In genomic region chr3:133310809-133311179, GRCm38 (mm10) we compare ENCODE assay signal across 8 mouse cellular contexts. TPM values are rescaled to one million over a fixed set of nuclear protein-coding genes. Genes with fewer than 3 reads are reported as not detected.
A peak's percentile ranks its signal among the peaks of the same experiment; 100 is the strongest.
DNase-seq lines count a peak whose midpoint lies in the region; ATAC-seq and TF ChIP-seq lines count a peak whose summit lies in the region.

No protein-coding gene starts in this region.

- peak overlapping the region; percentile 92 for H3K4me3 ChIP-seq in lung, adult 2 months (replicated peaks; ENCODE audit: extremely low read depth, low read depth, low read length)
- H3K4me3 ChIP-seq in embryonic facial prominence, embryonic 10.5 days = peak overlapping the region; percentile 66
- peak overlapping the region; percentile 92 for H3K4me3 ChIP-seq in hindbrain, embryonic 15.5 days
- peak overlapping the region; percentile 78 for H3K4me3 ChIP-seq in midbrain, embryonic 14.5 days (replicated peaks; ENCODE audit: low read depth, low read length)

- peaks cover 13% of the 10 kb centered on the region for H3K36me3 ChIP-seq in embryonic facial prominence, embryonic 10.5 days (replicated peaks)
- no peaks in the 10 kb centered on the region for H3K36me3 ChIP-seq in hindbrain, embryonic 15.5 days
- no peaks in the 10 kb centered on the region for H3K36me3 ChIP-seq in midbrain, embryonic 14.5 days (ENCODE audit: control insufficient read depth, insufficient read depth, low read length)

- peak overlapping the region; percentile 94 for H3K9ac ChIP-seq in hindbrain, embryonic 15.5 days
- H3K9ac ChIP-seq in midbrain, embryonic 14.5 days (replicated peaks; ENCODE audit: low read length) = peak overlapping the region; percentile 93

- H3K4me1 ChIP-seq in lung, adult 2 months (ENCODE audit: control insufficient read depth, insufficient read depth, low read length) = no peaks in the 10 kb centered on the region
- peaks cover 10% of the 10 kb centered on the region for H3K4me1 ChIP-seq in embryonic facial prominence, embryonic 10.5 days
- peaks cover 14% of the 10 kb centered on the region for H3K4me1 ChIP-seq in hindbrain, embryonic 15.5 days (replicated peaks)
- peaks cover 10% of the 10 kb centered on the region; the same call in 1 of the 2 replicates for H3K4me1 ChIP-seq in midbrain, embryonic 14.5 days (ENCODE audit: control insufficient read depth, insufficient read depth, low read length)

- TF ChIP-seq CTCF in lung, adult 2 months (IDR thresholded peaks at IDR 0.05; ENCODE audit: insufficient read depth, low read length) = no peak

- peak overlapping the region; percentile 94 for H3K27ac ChIP-seq in embryonic facial prominence, embryonic 10.5 days (replicated peaks)
- H3K27ac ChIP-seq in hindbrain, embryonic 15.5 days (replicated peaks) = peak overlapping the region; percentile 97
- peak overlapping the region; percentile 97 for H3K27ac ChIP-seq in midbrain, embryonic 14.5 days (replicated peaks; ENCODE audit: low read depth, low read length)

- H3K9me3 ChIP-seq in embryonic facial prominence, embryonic 10.5 days = peaks cover 3% of the 10 kb centered on the region; the same call in 1 of the 2 replicates
- H3K9me3 ChIP-seq in hindbrain, embryonic 15.5 days = no peaks in the 10 kb centered on the region
- no peaks in the 10 kb centered on the region for H3K9me3 ChIP-seq in midbrain, embryonic 14.5 days (ENCODE audit: control insufficient read depth, low read length)

- no peaks in the 10 kb centered on the region for H3K27me3 ChIP-seq in embryonic facial prominence, embryonic 10.5 days (replicated peaks; ENCODE audit: low read depth, poor library complexity, severe bottlenecking)
- H3K27me3 ChIP-seq in hindbrain, embryonic 15.5 days = no peaks in the 10 kb centered on the region
- H3K27me3 ChIP-seq in midbrain, embryonic 14.5 days (ENCODE audit: control insufficient read depth, insufficient read depth, low read length) = no peaks in the 10 kb centered on the region

- DNase-seq in lung, adult 2 months = no peak
- no peak for DNase-seq in lung, postnatal 14 days
- no peak for DNase-seq in embryonic facial prominence, embryonic 10.5 days (ENCODE audit: low spot score)
- no peak for DNase-seq in midbrain, embryonic 14.5 days
- DNase-seq in thymus, postnatal 4 days = no peak
- DNase-seq in spleen, adult 18-20 months = no peak
- no peak for DNase-seq in T-cell, adult 2 months (ENCODE audit: low spot score)

- H3K4me2 ChIP-seq in hindbrain, embryonic 15.5 days = peak overlapping the region; percentile 79
- H3K4me2 ChIP-seq in midbrain, embryonic 14.5 days (ENCODE audit: low read length) = peak overlapping the region; percentile 72

- ATAC-seq in hindbrain, embryonic 15.5 days (ENCODE audit: low FRiP score, low read depth) = peak; percentile 39
- no peak for ATAC-seq in midbrain, embryonic 14.5 days (ENCODE audit: low FRiP score, low TSS enrichment)

- no peak for TF ChIP-seq POLR2A in lung, adult 2 months (IDR thresholded peaks at IDR 0.05; ENCODE audit: borderline replicate concordance, extremely low read depth, low read depth, low read length)

- 19% methylated on average over 14 of the region's 14 CpGs for WGBS in lung, adult 2 months
- 20% methylated on average over 14 of the region's 14 CpGs for WGBS in embryonic facial prominence, embryonic 10.5 days
- WGBS in hindbrain, embryonic 15.5 days = 16% methylated on average over 14 of the region's 14 CpGs
- WGBS in midbrain, embryonic 14.5 days = 18% methylated on average over 14 of the region's 14 CpGs

RNA-seq across cellular contexts. Expression of gene Ppa2, which starts 0.9 kb away (rescaled TPM):
- polyA plus RNA-seq in lung, adult 2 months (2012; rRNA removed) = 34.6 and 59.2 TPM in 2 replicates
- 84.6 and 88.0 TPM in 2 replicates for polyA plus RNA-seq in embryonic facial prominence, embryonic 10.5 days (2016; fragmentation: Nextera tagmentation; extraction: Ambion mirVana)
- 80.1 and 80.6 TPM in 2 replicates for polyA plus RNA-seq in hindbrain, embryonic 15.5 days (2015; fragmentation: Nextera tagmentation; extraction: Ambion mirVana)
- 90.5 and 94.2 TPM in 2 replicates for polyA plus RNA-seq in midbrain, embryonic 14.5 days (2014; fragmentation: Nextera tagmentation; extraction: Ambion mirVana)
